Mouse (Mus musculus): ENCODE measurements around the gene Cdk9.

The Cdk9 gene

DNA sequence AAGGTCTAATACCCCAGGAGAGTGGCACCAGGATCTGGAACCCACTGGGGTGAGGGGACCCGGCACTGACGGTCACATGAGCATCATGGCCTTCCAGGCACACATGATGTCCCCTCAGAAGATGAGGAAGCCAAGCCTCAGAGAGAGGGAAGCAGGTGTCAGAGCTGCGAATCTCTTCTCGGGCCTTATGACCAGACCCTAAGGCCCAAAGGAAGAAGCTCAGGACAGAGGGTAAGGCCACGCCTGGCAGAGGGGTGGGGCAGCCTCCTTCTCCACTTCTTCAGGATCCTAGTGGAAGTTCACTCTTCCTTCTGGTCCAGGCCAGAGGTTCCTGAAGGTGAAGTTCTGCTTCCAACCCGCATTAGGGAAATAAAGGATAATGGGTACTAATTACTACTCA, 19.8 kb upstream of the Cdk9 start:
- DNase-seq: no peak

DNA sequence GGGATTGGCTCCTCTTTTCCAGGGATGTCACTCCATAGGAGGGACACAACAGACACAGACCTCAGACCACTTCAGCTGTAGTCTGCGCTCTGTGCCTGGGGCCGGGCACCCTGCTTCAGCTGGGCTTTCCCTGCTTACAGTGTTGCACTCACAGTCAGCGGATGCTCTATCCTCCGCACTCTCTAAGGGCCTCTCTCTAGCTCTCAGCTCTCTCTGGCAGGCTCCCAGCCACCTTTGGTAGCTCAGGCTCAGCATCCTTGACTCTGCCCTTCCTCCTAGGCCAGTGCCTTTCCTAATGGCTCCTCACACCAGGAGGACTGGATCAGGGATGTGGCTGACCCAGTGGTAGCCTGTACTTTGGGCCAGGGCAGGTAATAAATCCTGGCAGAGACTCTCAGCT, 19.0 kb upstream of the Cdk9 start:
- no peak for DNase-seq

DNA sequence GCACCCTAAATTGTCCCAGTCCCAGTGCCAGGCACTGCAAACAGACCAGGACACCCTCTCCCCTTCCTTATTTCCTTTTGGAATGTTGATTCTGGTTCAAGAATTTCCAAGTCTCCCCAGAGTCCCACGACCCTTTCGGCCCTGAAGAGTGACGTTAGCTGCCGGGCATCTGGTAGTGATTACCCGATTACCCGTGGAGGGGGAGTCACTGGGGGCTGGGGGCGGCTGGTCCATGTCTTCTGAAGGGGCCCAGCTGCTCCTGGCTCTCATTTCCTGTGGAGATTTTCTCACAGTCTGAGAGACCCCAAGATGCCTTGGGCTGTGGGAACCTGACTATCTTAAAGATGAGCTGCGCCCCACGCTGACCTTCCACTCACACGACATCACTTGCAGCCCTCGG, 18.0 kb upstream of the Cdk9 start:
- DNase-seq: no peak

DNA sequence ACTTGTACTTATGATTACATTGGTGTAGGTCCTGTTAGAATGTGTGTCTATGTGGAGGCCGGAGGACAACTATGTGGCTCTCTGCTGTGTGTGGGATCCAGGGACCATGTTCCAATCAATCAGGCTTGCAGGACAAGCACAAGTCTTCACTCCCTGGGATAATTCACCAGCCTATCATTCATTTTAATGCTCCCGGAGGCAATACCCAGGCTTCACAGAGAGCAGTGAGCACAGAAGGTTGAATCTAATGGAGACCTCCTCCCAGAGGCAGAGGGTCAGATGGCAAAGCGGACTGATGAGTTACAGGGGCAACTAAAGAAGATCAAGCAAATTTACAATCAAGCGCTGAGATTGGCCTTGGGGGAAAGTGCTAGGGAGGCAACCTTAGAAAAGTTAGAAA, 16.7 kb upstream of the Cdk9 start:
- DNase-seq: no peak

DNA sequence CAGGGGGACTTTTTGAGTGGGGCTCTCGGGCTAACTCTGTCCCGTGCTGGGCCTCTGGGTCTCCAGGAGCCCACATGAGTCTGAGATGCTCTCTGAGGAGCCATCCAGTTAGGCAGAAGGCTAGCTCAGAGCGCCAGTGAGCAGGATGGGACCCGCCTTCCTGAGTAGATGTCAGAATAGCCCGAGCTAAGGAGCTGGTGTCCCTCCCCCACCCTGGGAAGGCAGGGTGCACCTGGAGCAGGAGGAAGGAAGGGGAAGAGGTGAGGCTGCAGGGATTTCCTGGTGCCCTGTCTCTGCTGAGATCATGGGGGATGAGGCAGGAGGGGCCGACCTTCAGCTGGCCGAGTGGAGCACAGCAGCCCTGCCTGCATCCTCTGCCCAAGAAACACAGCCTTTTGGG, 15.6 kb upstream of the Cdk9 start:
- no peak for DNase-seq

DNA sequence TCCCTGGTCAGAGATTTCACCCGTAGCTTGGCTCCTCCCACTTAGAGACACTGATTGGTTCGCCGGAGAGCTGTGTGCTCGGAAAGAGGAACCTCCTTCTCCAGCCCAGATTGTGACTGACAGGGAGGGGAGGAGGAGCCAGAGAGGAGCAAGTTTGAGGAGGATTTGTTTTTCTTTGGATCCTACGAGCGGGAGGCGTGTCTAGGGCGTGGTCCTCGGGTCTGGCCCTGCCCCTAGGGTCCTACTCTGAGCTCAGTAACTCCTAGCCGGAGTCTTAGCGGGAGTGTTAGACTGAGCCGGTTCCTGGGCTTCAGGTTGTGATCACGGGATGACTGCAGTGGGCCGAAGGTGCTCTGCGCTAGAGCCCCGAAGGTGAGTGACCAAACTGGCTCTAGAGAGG, 14.6 kb upstream of the Cdk9 start:
- peak; percentile 92 for DNase-seq

DNA sequence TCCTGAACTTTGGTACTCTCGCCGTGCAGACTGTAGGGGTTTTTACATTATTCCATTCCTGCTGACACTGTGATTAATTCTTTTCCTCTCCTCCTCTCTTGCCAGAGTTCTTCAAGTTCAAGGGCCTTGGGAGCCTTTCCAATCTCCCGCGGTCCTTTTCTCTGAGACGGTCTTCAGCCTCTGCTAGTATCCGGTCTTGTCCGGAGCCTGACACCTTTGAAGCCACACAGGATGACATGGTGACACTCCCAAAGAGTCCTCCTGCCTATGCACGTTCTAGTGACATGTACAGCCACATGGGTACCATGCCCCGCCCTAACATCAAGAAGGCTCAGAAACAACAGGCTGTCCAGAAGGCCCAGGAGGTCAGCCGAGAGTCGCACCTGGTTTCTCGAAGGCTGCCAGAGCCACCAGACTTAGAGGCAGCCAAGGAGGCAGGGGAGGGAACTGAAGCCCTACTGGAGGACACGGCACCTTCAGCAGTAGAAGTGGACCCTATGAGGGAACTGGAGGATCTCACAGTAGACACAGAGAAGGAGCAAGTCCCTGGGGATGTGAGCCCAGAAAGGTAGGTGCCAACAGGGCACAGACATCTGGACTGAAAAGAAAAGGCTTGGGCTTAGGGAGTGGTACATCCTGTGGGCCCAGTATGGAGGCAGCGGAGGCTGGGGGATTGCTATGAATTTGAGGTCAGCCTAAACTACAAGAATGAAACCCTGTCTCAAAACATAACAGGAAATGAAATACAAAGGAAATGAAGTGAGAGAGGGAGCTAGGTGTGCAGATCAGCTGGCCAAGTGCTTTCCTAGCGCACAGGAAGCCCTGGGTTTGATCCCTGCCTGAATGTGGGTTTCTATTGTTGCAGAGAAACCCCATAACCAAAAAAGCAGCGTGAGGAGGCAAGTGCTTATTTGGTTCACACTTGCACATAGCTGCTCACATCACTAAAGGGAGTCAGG, 12.2 kb upstream of the Cdk9 start:
- no peak for DNase-seq

DNA sequence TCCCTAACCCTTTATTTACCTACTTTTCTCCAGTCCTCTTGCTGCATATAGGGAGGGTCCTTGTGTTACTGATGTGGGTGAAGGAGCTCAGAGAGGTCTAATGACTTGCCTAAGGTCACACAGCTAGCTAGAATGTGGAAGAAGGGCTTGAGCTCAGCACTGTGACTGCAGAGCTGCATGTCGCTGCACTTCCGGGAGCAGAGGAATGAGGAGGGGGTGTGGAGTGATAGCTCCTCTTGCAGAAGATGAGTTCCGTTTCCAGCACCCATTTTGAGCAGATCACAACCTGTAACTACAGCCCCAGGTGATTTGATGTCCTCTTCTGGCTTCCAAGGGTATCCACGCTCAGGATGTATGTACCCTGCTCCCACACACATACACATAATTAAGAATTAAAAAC, 11.3 kb upstream of the Cdk9 start:
- DNase-seq: no peak

DNA sequence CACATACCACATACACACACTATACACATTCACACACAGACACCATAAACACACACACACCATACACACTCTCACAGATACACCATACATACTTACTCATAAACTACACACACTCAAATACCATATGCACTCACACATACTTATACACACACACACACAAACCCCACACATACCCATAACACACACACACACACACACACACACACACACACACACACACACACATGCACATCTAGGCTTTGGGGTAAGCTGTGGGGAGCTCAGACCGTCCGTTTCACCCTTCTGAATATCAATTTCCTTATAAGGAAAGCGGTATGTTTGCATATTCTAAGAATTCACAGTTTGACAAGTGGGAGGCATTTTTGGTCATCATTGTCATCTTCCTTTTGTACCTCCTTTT, 9.7 kb upstream of the Cdk9 start:
- DNase-seq: no peak

DNA sequence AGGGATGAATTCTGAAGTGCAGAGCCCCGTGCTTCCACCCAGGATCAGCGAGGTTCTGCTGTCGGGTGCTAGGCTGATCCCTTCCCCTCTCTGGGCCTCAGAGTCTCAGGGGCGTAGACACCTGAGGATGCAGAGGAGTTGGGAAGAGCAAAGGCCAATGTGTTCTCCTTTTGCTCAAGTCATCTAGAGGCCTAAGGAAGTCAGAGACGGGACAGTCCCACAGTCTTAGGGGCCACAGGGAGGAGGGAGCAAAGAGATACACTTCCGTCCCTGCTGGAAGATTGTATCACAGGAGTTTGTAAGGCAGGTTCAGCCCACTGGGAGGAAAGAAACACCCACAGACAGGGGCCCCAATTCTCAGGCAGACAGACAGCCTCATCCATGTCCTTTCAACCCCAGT, 9.2 kb upstream of the Cdk9 start:
- no peak for DNase-seq

DNA sequence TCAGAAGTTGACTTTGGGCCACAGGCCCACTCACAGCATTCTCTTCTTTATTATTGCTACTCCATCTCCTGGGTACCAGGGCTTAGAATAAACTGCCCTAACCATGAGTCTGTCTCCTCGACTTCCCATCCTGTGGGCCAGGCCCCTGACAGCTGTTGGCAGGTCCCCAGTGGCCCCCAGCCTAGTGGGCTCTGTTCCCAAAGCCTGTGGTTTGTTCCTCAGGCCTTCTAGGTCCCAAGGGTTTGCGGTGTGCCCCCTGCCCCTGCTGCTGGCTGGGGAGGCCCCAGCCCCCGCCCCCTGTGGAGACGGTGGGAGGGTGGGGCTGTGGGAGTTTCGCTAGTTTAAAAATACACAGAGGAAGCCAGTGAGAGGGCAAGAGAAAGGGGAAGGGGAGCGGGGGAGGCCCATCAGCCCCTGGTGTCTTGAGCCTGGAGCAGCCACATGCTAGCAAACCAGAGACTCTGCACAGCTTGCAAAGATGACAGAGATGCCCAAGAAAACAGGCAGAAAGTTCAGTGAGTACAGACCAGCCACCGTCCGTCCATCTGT, 7.9 kb upstream of the Cdk9 start, which contains the start of gene Sh2d3c:
Gene Sh2d3c, plus strand, starts transcription at position 375 of the 549 bp plus-strand sequence.
- no peak for DNase-seq

DNA sequence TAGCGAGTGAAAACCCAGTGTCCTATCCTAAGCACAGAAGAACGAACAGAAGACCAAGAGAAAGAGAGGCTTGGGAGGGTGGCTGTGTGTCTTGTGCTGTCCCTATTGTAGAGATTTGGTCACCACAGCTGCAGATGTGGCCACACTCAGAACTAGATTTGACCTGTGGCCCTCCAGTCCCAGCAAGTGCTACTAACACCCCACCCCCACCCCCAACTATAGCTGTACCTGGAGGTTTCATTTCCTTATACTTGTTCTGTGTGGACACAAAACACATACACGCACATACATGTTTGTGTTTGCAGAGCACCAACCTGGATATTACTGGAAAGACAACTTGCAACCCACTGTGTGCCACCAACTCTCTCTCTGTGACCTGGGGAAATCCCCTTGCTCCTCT, 7.2 kb upstream of the Cdk9 start:
- no peak for DNase-seq

DNA sequence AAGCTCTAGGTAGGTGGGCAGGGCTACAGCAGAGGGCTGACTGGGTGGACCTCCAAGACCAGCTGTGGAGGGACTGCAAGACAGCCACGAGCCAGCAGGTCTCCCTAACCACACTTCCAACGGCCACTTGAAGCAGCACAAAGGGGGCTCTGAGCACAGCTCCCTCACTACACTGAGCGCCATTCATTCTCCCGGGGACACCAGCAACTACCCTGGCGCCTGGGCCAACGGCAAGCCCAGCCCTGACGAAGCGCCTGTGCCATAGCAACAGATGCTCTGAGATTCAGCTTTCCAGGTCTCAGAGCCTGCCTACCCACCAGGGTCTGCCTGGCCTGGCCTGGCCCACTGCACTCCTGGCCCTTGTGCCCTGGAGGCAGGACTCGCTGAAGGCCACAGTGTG, 5.9 kb upstream of the Cdk9 start:
- no peak for DNase-seq

DNA sequence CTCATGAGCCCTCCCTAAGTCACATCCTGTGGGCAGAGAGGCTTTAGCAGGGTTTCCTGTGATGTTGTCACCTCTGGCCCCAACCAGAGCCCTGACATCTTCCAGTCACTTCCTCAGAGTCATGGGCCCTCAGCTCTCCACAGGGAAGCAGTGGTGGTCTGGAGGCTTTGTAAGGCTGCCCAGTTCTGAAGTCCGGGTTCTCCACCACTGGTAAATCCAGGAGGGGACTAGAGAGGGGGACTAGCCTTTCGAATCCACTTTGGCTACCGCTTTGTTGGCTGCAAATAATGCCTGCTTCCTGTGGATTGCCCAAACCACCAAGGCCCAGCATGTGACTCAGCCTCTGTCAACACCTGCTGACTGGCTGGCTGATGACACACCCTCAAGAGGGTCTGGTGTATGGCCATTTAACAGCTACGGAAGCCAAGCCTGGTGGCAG, 2.1 kb upstream of the Cdk9 start:
- DNase-seq: peak; percentile 60

DNA sequence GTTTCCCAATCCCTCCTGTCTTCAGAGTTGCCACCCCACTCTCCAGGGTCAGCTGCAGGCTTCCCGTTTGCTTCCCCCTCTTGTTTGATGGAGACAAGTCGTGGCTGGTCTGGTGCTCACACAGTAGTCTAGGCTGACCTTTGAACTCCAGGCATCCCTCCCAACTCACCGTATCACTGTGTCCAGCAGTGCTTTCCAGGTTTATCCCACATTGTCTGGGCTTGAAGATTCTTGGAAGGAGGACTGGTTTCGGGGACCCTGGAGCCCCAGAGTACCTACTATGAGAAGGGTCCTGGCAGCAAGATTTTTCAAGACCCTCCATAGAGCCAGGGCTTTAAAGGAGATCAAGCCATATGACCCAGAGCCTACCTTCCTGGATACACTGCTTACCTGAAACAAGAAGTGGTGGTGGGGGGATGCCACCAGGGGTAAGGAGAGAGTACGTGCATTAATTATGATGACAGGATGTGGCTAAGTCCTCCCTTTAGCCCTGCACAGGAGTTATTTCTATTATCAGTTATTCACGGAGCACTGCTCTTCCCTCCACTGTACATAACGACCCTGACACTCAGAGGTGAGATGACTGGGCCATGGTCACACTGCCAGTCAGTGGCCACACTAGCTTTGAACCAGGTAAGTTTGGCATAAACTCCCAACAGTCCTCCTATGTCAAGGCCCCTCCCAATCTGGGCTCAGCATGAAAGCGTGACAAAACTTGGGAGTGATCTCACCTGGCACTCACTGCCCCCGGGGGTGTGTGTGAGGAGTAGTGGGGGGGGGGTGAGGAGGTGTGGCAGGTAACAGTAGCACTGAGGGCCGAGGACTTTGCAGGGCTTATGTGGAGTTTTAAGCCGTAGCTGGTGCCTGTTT, 1.5 kb upstream of the Cdk9 start:
- DNase-seq: peak; percentile 69

DNA sequence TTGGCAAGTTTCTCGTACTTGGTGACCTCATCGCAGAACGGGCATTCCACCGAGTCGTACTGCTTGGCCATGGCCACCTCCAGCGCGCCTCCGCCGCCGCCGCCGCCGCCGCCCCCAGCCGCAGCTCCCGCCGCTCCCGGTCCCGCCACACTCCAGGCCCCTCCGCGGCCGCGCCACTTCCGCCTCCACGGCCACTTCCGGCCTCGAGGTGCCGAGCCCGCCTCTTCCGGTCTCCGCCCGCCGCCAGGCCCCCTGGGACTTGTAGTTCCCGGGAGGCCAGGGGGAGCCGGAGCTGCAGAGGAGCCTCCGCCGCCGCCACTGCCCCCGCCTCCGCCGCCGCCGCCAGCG, 316 bp downstream of the Cdk9 start:
- DNase-seq: peak; percentile 95

DNA sequence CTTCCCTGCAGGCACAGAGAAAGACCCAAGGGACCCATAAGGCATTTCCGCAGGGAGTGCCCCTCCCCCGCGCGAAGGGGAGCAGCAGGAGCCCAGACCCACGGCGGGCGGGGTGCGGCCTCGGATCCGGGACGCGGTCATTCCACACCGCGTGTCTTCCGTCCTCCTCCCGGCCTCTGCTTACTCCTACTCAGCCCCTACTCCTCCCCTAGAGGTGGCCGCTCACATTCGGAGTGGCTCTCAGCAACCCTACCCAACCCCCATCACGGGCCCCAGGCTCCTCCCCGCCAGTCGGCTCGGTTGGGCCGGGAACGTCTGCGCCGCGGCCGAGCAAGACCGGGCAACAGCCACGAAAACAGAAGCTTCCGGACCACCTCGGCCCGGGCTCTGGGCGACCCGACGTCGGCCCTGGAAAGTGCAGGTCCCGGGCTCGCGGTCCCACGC, 746 bp downstream of the Cdk9 start:
- peak; percentile 78 for DNase-seq

DNA sequence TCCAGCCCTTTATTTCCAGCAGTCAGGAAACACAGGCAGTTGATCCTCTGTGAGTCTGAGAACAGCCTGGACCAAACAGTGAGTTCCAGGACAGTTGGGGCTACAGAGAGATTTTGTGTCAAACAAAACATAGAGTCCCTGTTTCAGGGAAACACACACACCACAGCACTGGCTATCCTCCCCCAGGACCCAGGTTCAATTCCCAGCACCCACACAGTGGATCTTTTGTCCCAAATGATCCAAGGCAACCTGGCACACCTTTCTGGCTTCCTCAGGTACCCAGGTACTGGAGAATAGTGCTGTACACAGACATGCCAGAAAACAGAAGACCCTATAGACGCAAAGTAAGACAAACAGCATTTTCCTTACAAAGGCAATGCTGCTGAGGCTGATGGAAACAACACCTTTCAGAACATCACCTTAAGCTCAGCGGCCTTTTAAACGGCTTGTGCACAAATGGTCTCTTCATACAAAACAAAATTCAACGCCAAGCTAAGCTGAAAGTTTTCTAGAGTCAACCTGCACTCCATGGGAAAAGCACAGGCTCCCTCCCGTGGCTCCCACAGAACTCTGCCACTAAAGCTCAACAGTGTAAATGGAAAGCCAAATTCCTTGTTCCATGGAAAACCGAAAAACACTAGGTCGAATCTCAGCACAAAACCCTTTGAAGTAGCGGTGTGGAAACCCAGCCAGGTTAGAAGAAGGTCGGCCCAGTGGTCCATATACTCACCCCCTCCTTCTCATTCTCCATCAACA, 1.4 kb downstream of the Cdk9 start:
- DNase-seq: no peak

DNA sequence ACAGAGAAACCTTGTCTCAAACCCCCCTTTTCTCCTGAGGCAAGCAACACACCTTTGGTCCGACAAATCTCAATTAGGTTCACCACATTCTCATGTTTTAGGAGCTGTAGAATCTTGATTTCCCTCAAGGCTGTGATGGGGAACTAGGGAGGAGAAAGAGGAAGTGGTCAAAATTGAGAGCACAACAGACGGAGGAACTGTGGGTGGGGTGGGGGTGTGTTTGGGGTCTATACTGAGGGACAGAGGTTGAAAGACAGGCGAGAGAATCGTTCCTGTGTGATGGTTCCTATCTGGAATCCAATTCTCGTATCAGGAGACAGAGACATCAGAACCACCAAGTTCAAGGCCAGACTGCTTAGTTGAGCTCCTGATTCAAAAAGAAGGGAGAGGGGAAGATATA, 2.5 kb downstream of the Cdk9 start:
- no peak for DNase-seq

DNA sequence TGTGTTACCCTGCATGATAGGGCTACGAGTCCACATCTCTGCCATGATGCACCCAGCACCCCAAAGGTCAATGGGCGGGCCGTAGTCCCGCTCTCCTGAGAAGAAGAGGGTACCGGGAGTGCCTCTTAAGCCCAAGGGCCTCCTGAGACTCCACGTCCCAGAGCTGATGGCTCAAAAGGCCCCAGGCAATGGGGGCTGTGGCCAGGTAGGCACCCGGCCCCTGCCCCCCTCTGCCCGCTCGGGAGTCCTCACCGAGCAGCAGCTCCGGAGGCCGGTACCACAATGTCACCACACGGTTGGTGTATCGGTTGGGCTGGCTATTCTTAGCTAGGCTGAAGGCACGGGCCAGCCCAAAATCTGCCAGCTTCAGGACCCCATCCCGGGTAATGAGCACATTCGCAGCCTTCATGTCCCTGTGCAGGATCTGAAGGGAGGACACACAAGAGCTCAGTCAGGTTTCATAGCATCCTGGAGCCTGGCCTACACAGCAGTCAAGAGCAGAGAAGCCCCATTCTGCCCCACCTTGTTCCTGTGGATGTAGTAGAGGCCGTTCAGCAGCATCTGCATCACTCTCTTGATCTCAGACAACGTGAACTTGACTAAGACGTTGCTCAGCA, 3.2 kb downstream of the Cdk9 start:
- no peak for DNase-seq

DNA sequence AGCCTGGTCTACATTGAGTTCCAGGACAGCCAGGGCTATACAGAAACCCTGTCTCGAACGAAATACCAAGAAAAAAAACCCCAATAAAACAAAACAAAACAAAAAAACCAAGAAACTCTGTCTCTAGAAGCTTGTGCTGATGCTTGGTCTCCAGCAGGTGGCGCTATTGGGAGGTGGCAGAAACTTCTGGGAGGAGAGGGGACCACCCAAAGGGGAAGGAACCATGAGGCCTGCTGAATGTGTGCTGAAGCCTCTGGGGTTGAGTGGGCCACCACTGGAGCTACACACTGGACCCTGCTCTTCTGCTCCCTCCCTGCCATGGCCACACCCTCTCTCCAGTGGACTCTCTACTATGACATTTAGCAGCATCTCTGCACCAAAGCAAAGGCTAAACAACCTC, 4.2 kb downstream of the Cdk9 start:
- DNase-seq: no peak

DNA sequence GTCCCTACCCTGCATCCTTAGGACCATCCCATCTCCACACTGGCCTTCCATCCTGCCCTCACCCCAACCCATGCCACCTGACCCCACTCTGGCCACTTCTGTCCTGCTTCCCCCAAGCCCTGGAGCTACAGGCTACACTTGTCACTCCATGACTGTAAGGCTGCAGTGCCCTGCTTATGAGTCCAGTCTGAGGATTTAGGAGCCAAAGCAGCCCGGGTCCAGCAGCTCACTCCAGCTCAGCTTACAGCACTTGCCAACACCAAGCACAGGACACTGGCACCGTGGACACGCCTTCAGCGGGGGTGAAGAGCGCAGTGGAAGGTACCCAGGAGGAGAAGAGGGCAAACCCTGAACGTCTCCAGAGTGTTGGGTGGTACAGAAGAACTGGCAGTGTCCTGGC, 5.9 kb downstream of the Cdk9 start:
- no peak for DNase-seq

Measured in cerebellum, adult 11-12 months (tissue).